Mouse (Mus musculus) embryonic facial prominence, embryonic 10.5 days (tissue): ENCODE results near the gene Micall2. TPM values are rescaled to one million over a fixed set of nuclear protein-coding genes. Genes with fewer than 3 reads are reported as not detected.

Source experiments
- DNase-seq: peaks from one replicate; pipeline ENCODE4 v3.0.0-alpha.2; 2017; ENCODE audit warnings: low spot score
- H3K27ac ChIP-seq: fragments of 300-500 bp; sonication (generic); replicated peaks from 2 replicates; pipeline ENCODE4 v1.5.1; 2016; ENCODE audit warnings: mild to moderate bottlenecking
- H3K27me3 ChIP-seq: fragments of 300-500 bp; sonication (generic); replicated peaks from 2 replicates; pipeline ENCODE4 v1.6.1; 2016; ENCODE audit warnings: low read depth, mild to moderate bottlenecking; ENCODE audit not compliant: poor library complexity, severe bottlenecking
- H3K36me3 ChIP-seq: fragments of 300-500 bp; sonication (generic); replicated peaks from 2 replicates; pipeline ENCODE4 v1.6.1; 2016; ENCODE audit warnings: mild to moderate bottlenecking, moderate library complexity
- H3K4me1 ChIP-seq: fragments of 300-500 bp; sonication (generic); 2 replicates; pipeline ENCODE4 v1.6.1; 2016
- H3K4me3 ChIP-seq: fragments of 300-500 bp; sonication (generic); 2 replicates; pipeline ENCODE4 v1.5.1; 2016; ENCODE audit warnings: mild to moderate bottlenecking, moderate library complexity
- H3K9me3 ChIP-seq: fragments of 300-500 bp; sonication (generic); 2 replicates; pipeline ENCODE4 v1.6.1; 2016; ENCODE audit warnings: mild to moderate bottlenecking
- WGBS: fragments of 180-500 bp; shearing (Covaris S2); methylation state at CpG from one replicate; pipeline ENCODE4 v1.1.7; 2016; 5-methylcytosine and 5-hydroxymethylcytosine counted together
- polyA plus RNA-seq: library from polyadenylated mRNA; unstranded; fragments of >200 nt; fragmentation: Nextera tagmentation; extraction: Ambion mirVana; gene quantifications from 2 replicates; pipeline ENCODE4 v1.2.1, GENCODE M21; 2016

Gene Micall2
- polyA plus RNA-seq, 1 experiment from 2014 or later: 10.5 TPM

DNA sequence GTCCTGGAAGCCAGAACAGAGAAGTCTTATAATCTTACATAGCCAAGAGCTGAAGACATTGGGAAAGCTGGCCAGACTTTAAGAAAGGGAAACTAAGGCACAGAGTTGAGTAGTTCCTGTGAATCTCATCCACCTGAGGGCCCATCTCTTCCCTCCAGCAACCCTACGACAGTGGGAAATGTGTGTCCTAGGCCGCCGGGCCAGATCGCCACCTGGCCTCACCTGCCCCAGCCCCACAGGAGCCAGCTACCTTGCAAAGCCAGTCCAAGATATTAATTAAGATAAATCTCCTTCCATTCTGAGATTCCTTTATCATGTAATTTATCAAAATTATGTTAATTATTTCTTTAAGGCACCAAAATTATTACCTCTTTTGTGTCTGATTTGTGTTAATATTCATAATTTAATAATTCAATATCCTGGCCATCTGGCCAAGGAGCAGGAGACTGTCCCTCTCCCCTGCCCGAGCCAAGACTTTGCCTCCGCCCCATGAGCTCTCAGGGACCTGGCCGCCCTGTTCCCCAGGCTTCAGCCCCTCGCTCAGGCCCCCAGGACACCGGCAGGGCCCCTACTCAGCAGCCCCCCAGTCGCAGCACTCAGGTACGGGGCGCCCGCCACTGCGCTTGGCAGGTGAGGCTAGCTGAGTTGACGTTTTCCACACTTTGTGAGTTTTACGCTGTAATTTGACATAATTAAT, 41.7 kb downstream of the Micall2 start:
- DNase-seq: no peak
- Histone ChIP-seq H3K27me3 (peaks cover 7% of the 10 kb centered on the region), H3K9me3 (0 out of 2 replicates have a peak, but pooled peaks cover 2% of the 10 kb centered on the region), H3K36me3 (no peaks in the 10 kb centered on the region), H3K4me1 (peaks cover 8% of the 10 kb centered on the region), H3K27ac (no peak overlapping the region), H3K4me3 (no peak overlapping the region)
- WGBS: 57% methylated on average over 16 of the region's 16 CpGs

DNA sequence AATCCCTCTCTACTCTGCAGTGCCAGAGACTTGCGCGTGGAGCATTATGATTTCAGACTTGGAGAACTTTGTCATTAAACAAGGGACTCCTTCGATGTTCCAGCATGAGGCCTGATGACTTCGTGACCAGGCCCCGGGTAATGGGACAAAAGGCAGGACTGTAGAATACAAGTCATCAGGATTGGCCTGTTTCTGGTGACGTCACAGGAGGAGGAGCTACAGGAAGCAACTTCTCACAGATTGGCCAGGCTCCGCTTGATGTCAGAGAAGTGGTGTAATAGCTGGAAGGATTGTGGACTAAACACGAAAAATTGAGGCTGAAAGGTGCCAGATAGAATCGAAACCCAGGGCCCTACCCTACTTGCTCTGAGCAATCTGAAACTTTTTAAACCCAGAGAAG, 45.3 kb downstream of the Micall2 start:
- H3K36me3 ChIP-seq: no peaks in the 10 kb centered on the region

DNA sequence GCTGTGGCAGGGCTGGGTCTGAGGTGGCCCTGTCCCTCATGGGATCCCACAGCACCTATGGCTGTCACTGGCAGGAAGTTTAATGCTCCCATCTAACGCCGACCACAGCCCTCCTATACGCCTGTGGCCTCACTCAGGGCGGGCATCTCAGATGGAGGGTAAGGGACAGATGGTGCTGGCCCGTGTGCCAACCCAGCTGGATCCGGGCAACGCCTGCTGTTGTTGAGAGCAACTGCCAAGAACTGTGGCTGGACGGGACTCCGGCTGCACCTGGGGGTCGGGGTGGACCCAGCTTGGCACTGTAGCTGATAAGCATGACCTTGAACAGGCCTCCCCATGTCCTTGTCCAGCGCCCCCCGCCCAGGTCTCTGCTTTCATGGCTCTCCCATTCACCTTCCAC, 47.8 kb downstream of the Micall2 start:
- Histone ChIP-seq H3K36me3 (no peaks in the 10 kb centered on the region), H3K9me3 (no peaks in the 10 kb centered on the region), H3K4me1 (peaks cover 34% of the 10 kb centered on the region), H3K27me3 (peaks cover 58% of the 10 kb centered on the region), H3K27ac (no peak overlapping the region), H3K4me3 (no peak overlapping the region)
- DNase-seq: no peak
- 84% methylated on average over 12 of the region's 12 CpGs for WGBS

More for the DNA sequence above, 45.3 kb downstream of the Micall2 start:
- H3K9me3 ChIP-seq: 0 out of 2 replicates have a peak, but pooled peaks cover 2% of the 10 kb centered on the region
- 77% methylated on average over 9 of the region's 9 CpGs for WGBS
- H3K27me3 ChIP-seq: peaks cover 40% of the 10 kb centered on the region
- peaks cover 27% of the 10 kb centered on the region for H3K4me1 ChIP-seq
- H3K27ac ChIP-seq: no peak overlapping the region
- no peak overlapping the region for H3K4me3 ChIP-seq
- no peak for DNase-seq

DNA sequence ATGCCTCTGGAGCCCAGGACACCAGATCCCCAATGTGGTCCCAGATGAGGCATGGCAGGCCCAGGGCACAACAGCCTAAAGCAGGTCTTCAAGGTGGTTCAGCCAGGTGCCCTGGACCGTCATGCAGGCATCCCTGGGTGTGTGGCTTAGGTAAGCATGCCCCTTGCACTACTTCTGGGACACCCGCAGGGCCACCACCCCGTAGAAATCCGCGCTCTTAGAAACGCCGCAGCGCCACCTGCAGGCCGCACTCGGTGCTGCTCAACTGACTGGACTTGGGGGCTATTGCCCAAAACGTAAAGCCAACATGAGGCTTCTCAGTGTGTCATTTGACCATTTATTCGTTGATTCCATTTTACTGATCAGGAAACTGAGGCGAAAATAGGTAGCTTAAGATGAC, 48.5 kb downstream of the Micall2 start:
- Histone ChIP-seq H3K9me3 (no peaks in the 10 kb centered on the region), H3K27ac (peak overlapping the region; percentile 76), H3K4me1 (peaks cover 41% of the 10 kb centered on the region), H3K27me3 (peaks cover 65% of the 10 kb centered on the region), H3K36me3 (no peaks in the 10 kb centered on the region), H3K4me3 (no peak overlapping the region)
- DNase-seq: peak; percentile 74
- WGBS: 7% methylated on average over 13 of the region's 13 CpGs

DNA sequence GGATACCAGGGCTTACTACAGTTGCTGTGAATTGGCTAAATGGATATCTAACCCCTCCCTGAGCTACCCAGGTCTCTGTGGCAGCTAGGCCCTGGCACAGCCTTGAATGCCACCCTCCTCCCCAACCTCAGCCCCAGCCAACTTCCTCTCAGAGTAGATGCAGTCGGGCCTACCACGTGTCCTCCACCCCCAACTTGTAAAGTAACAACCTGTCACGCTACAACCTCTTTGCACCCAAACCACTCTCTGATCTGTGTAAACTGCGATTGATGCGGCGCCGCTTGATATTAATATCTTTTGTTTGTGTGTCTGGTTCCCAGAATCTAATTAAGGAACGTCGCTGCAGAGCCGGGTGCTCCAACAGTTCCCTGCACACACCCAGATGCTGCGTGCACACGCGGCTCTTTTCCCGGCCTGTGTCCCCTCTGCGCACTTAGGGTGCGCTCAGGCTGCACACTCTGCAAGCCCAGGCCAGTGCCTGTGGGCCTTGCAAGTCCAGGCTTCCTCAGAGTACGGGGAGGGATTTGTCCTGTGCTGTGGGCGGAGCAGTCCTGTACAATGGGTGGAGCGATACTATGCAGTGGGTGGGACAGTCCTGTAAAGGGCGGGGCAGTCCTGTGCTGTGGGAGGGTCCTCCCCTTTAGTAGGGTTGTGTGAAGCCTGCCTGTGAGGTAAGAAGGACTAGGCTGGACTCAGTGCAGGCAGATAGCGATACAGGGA, 49.4 kb downstream of the Micall2 start:
- Histone ChIP-seq H3K9me3 (no peaks in the 10 kb centered on the region), H3K4me1 (peaks cover 51% of the 10 kb centered on the region), H3K27me3 (peaks cover 74% of the 10 kb centered on the region), H3K36me3 (no peaks in the 10 kb centered on the region), H3K27ac (peak overlapping the region; percentile 76), H3K4me3 (peak overlapping the region; percentile 36)
- DNase-seq: peak; percentile 82
- 26% methylated on average over 21 of the region's 21 CpGs for WGBS

DNA sequence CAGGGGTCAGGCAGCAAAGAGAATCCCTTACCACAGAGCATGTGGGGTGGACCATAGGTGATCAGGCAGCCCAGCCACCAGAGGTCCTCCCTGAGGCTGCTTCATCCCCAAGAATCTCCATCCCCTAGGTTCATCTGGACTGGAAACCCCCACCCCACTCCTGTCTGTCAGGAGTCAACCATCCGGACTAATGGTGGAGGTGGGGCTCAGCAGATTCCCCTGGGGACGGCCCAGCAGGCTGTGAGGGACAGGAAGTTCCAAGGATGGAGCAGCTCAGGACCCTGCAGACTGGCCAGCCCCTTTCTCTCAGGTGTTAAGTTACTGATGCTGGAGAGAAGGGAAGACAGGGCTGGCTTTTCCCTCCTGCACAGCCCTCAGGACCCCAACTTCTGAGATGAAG, 52.9 kb downstream of the Micall2 start:
- H3K27ac ChIP-seq: peak overlapping the region; percentile 76
- H3K4me1 ChIP-seq: peaks cover 60% of the 10 kb centered on the region
- H3K9me3 ChIP-seq: no peaks in the 10 kb centered on the region
- H3K4me3 ChIP-seq: peak overlapping the region; percentile 25; the same call in 1 of the 2 replicates
- peaks cover 86% of the 10 kb centered on the region for H3K27me3 ChIP-seq
- H3K36me3 ChIP-seq: no peaks in the 10 kb centered on the region
- WGBS: 3% methylated on average over 2 of the region's 2 CpGs
- DNase-seq: peak; percentile 57

DNA sequence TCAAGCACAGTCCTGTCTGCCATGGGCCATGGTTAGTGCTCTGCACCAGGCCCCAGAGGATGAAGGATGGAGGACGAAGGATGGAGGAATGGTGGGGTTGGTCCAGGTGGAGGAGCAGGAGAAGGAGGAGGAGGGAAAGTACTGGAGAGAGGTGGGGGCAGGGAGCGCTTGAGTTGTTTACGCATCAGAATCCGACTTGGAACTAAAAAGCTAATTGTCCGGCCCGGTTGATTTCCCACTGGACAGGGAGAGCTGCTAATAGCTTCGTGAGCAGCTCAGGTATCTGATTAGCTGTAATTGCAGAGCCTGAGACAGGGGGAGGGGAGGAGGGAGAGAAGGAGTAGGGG, 53.5 kb downstream of the Micall2 start:
- peak; percentile 65 for DNase-seq
- WGBS: 1% methylated on average over 7 of the region's 7 CpGs
- peak overlapping the region; percentile 76 for H3K27ac ChIP-seq

DNA sequence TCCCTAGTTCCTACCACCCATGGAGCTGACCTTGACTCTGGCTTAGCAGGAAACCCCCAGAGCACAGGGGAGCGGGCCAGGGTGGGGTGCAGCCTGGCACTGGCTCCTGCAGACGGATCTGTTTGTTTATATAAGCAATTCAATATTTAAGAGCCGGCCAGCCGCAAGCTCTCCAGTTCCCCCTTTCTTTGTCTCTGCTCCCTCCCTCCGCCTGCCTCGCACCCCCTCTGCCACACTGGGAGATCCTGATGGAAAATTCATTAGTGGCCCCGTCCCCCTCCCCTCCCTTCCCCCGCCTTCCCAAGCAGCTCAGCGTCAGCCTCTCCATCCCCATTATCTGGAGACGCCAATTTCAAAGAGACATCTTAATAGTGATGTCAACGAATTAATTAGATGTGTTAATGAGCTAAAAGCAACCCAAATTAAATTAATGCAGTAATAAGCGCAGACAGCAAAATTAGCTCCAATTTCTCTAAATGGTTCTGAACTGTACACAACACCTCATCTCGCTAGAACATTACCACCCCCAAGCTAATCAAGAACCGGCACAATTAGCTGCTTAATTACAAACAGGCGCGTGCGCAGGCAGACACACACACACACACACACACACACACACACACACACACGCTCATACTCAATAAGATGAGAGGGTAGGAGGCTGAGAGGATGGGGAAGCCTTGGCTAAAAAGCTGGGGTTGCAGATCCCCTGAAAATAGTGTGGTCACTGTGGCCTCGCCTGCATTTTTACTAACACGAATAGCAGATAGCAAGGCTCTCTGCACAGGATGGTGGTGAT, 54.1 kb downstream of the Micall2 start:
- DNase-seq: peak; percentile 76
- WGBS: 4% methylated on average over 20 of the region's 20 CpGs
- Histone ChIP-seq H3K9me3 (no peaks in the 10 kb centered on the region), H3K4me1 (peaks cover 52% of the 10 kb centered on the region), H3K36me3 (no peaks in the 10 kb centered on the region), H3K27ac (peak overlapping the region; percentile 76), H3K4me3 (peak overlapping the region; percentile 25; the same call in 1 of the 2 replicates), H3K27me3 (peaks cover 74% of the 10 kb centered on the region)

More for the DNA sequence above, 53.5 kb downstream of the Micall2 start:
- Histone ChIP-seq H3K36me3 (no peaks in the 10 kb centered on the region), H3K4me3 (peak overlapping the region; percentile 25; the same call in 1 of the 2 replicates), H3K9me3 (no peaks in the 10 kb centered on the region), H3K27me3 (peaks cover 80% of the 10 kb centered on the region), H3K4me1 (peaks cover 58% of the 10 kb centered on the region)

DNA sequence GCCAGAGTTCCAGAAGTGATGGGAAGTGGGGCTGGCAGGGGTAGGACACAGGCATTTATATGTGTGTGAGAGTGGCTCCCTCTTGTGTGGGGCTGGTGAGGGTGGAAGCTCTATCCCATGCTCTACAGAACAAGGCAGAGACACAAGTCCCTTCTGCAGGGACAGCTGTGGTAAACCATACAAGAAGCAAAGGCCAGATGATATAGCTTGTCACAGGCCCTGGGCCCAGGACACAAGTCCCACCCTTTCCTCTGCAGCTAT, 60.5 kb downstream of the Micall2 start:
- H3K4me3 ChIP-seq: no peak overlapping the region
- H3K36me3 ChIP-seq: no peaks in the 10 kb centered on the region
- no peak for DNase-seq
- H3K4me1 ChIP-seq: peaks cover 14% of the 10 kb centered on the region
- peaks cover 71% of the 10 kb centered on the region for H3K27me3 ChIP-seq
- no peaks in the 10 kb centered on the region for H3K9me3 ChIP-seq
- no peak overlapping the region for H3K27ac ChIP-seq

DNA sequence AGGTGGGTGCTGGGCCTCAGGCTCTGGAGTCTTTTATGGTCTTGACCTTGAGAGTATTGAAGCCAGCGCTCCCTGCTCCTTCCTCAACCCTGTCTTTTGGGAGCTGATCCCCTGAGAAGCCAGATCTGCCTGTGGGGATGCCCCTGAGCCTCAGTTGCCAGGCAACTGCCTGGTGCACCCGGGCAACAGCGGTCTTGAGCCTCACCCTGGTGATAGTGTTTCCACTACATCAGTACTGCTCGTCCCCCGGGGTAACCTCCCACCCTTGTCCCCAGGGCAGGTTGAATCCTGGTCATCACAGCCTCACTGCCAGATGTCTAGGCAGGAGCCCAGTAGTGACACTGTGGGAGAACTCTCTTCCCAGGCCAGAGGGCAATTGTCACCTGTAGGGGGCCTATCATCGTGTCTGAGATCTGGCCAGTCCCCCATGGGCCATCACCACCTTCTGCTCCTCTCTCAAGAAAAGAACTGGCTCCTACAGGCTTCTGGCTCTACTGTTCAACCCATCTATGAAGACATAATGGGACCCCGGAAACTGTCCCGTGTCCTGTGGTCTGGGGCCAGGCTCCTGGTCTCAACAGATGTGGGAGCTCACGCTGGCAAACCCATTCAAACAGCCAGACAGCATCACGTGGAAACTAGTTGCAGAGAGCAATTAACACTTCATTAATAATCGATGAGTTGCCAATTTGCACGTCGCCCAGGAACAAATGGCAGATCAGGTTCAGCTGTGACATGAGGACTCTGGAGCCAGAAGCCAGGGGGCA, 61.0 kb downstream of the Micall2 start:
- WGBS: 51% methylated on average over 13 of the region's 13 CpGs
- H3K4me1 ChIP-seq: peaks cover 14% of the 10 kb centered on the region
- H3K9me3 ChIP-seq: no peaks in the 10 kb centered on the region
- DNase-seq: no peak
- no peaks in the 10 kb centered on the region for H3K36me3 ChIP-seq
- H3K27ac ChIP-seq: no peak overlapping the region
- peaks cover 75% of the 10 kb centered on the region for H3K27me3 ChIP-seq
- H3K4me3 ChIP-seq: no peak overlapping the region

DNA sequence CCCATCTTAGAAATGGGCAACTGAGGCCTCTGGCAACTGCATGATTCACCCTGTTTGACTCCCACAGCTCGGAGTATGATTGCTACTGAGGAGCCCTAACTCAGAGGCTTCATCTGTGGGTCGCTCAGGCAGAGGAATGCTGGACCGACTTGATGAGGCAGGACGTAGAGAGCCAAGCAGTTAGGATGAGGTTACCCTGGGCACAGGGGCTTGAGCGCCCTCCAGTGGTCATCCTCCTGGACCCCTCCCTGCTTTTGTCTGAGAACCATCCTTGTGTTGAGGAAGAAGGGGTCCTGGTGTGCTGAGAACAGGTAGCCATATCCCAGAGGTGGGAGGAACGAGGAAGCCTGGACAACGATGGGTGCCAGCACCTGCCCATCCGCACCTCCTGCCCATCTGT, 66.8 kb downstream of the Micall2 start:
- peaks cover 100% of the 10 kb centered on the region for H3K27me3 ChIP-seq
- H3K4me1 ChIP-seq: peaks cover 14% of the 10 kb centered on the region
- 10% methylated on average over 8 of the region's 8 CpGs for WGBS
- DNase-seq: peak; percentile 74
- no peak overlapping the region for H3K27ac ChIP-seq
- H3K9me3 ChIP-seq: no peaks in the 10 kb centered on the region
- H3K36me3 ChIP-seq: no peaks in the 10 kb centered on the region
- no peak overlapping the region for H3K4me3 ChIP-seq

DNA sequence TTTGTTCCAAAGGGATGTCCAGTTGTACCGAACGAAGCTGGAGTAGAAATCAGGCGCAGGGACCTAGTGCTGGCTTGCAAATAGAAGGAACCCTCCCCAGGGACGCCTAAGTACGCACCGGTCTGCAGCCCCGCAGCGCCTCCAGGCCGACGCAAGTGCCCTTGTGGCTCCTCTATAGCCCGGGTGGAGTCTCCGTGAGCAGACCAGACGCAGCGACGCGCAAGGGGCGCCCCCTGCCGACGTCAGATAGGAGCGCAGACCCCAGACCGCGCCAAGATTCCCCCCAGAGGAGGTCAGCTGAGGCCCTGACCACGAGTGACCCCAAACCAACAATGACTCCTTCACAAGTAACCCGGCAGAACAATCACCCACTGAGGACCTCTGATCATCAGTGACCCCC, 67.6 kb downstream of the Micall2 start:
- Histone ChIP-seq H3K4me3 (0 out of 2 replicates have a peak overlapping the region, but pooled peaks have one; percentile 9), H3K27ac (no peak overlapping the region), H3K9me3 (no peaks in the 10 kb centered on the region), H3K36me3 (no peaks in the 10 kb centered on the region), H3K4me1 (peaks cover 14% of the 10 kb centered on the region), H3K27me3 (peaks cover 99% of the 10 kb centered on the region)
- peak; percentile 86 for DNase-seq
- WGBS: under 1% methylated on average over 24 of the region's 24 CpGs
